Mouse (Mus musculus) kidney, adult 9 months (tissue): Measurements from ENCODE around the gene Chpt1.
"Not testable (repeated sequence)": the region's sequence is repeated elsewhere in the genome, so short reads cannot be mapped to it uniquely, and the experiment has no call there.

Experiments used
- DNase-seq: peaks from one replicate; pipeline ENCODE4 v3.0.0; 2022

Chpt1 gene

GRCm38 (mm10) chr10:88492658-88493057 is 11.2 kb downstream of the Chpt1 start:
- DNase-seq = no peak

- peak; percentile 57 for DNase-seq
These were observed 12.2 kb downstream of the Chpt1 start for GRCm38 (mm10) chr10:88491632-88492031.

- DNase-seq = no peak
These were observed 15.2 kb downstream of the Chpt1 start for GRCm38 (mm10) chr10:88488629-88489028.

- not testable (repeated sequence) for DNase-seq
These were observed 21.0 kb downstream of the Chpt1 start for GRCm38 (mm10) chr10:88482866-88483265.

- no peak for DNase-seq
These were observed 43.6 kb downstream of the Chpt1 start for GRCm38 (mm10) chr10:88460122-88460820.

- DNase-seq = peak; percentile 38
These were observed 44.3 kb downstream of the Chpt1 start, which contains the start of gene Sycp3 for GRCm38 (mm10) chr10:88459502-88459992. Gene Sycp3, plus strand, starts transcription at chr10:88459569.

- DNase-seq = no peak
These were observed 46.1 kb downstream of the Chpt1 start for GRCm38 (mm10) chr10:88457816-88458215.

GRCm38 (mm10) chr10:88451990-88452389 is 51.9 kb downstream of the Chpt1 start:
- DNase-seq = no peak

- DNase-seq = no peak
These were observed 52.7 kb downstream of the Chpt1 start for GRCm38 (mm10) chr10:88451221-88451620.

GRCm38 (mm10) chr10:88441224-88441623 is 62.6 kb downstream of the Chpt1 start:
- DNase-seq = no peak

- no peak for DNase-seq
These were observed 75.9 kb downstream of the Chpt1 start for GRCm38 (mm10) chr10:88427998-88428397.

- DNase-seq = no peak
These were observed 77.0 kb downstream of the Chpt1 start for GRCm38 (mm10) chr10:88426896-88427295.

GRCm38 (mm10) chr10:88426158-88426816 is 77.6 kb downstream of the Chpt1 start:
- peak; percentile 69 for DNase-seq

- no peak for DNase-seq
These were observed 83.0 kb downstream of the Chpt1 start for GRCm38 (mm10) chr10:88420655-88421435.

GRCm38 (mm10) chr10:88420141-88420541 is 83.7 kb downstream of the Chpt1 start:
- DNase-seq = no peak

- no peak for DNase-seq
These were observed 86.2 kb downstream of the Chpt1 start for GRCm38 (mm10) chr10:88417686-88418085.

GRCm38 (mm10) chr10:88412290-88412995 is 91.4 kb downstream of the Chpt1 start:
- DNase-seq = no peak

- no peak for DNase-seq
These were observed 94.1 kb downstream of the Chpt1 start for GRCm38 (mm10) chr10:88409751-88410150.

- DNase-seq = no peak
These were observed 95.8 kb downstream of the Chpt1 start for GRCm38 (mm10) chr10:88407875-88408631.

- DNase-seq = peak; percentile 32
These were observed 98.1 kb downstream of the Chpt1 start for GRCm38 (mm10) chr10:88405812-88406211.

GRCm38 (mm10) chr10:88404220-88404619 is 99.7 kb downstream of the Chpt1 start:
- DNase-seq = no peak

GRCm38 (mm10) chr10:88403021-88403420 is 100.9 kb downstream of the Chpt1 start:
- DNase-seq = no peak
